Mouse (Mus musculus) MEL (cell line): ENCODE data around the gene Gm49322.
A peak's percentile ranks its signal among the peaks of the same experiment; 100 is the strongest.

Experiments
- CHD2 ChIP-seq: IDR thresholded peaks from 2 replicates; pipeline ENCODE4 v1.6.1; 2011; ENCODE audit warnings: low read length, improper control_type of control experiment
- CTCF ChIP-seq, 3 experiments: IDR thresholded peaks in 2 of 3; conservative IDR thresholded peaks in 1 of 3; 2 replicates each; pipeline ENCODE4 v1.5.1; 2011 to 2012; ENCODE audit warnings: low read length in 3 of 3, low read depth in 2 of 3, mild to moderate bottlenecking in 2 of 3, improper control_type of control experiment in 1 of 3, inconsistent platforms in 1 of 3, mixed read lengths in 1 of 3, moderate library complexity in 1 of 3; ENCODE audit not compliant: control insufficient read depth in 1 of 3, insufficient read depth in 1 of 3, poor library complexity in 1 of 3, severe bottlenecking in 1 of 3
- E2F4 ChIP-seq: IDR thresholded peaks from 2 replicates; pipeline ENCODE4 v1.6.1; 2011; ENCODE audit warnings: low read depth, low read length, improper control_type of control experiment, borderline replicate concordance
- ELF1 ChIP-seq: IDR thresholded peaks from 2 replicates; pipeline ENCODE4 v1.6.1; 2014; ENCODE audit warnings: low read depth, mild to moderate bottlenecking, inconsistent platforms, low read length, improper control_type of control experiment, moderate library complexity
- EP300 ChIP-seq, 2 experiments: IDR thresholded peaks; 2 replicates each; pipeline ENCODE4 v1.6.1; 2011; ENCODE audit warnings: improper control_type of control experiment in 2 of 2, low read length in 2 of 2, low read depth in 1 of 2, mild to moderate bottlenecking in 1 of 2
- GATA1 ChIP-seq: IDR thresholded peaks from 2 replicates; pipeline ENCODE4 v1.6.1; 2011; ENCODE audit warnings: low read depth, low read length, improper control_type of control experiment
- MAX ChIP-seq: IDR thresholded peaks from 2 replicates; pipeline ENCODE4 v1.6.1; 2011; ENCODE audit warnings: low read length, improper control_type of control experiment
- MXI1 ChIP-seq: IDR thresholded peaks from 2 replicates; pipeline ENCODE4 v1.6.1; 2011; ENCODE audit warnings: mild to moderate bottlenecking, low read depth, low read length, improper control_type of control experiment
- NELFE ChIP-seq: IDR thresholded peaks from 2 replicates; pipeline ENCODE4 v1.6.1; 2011; ENCODE audit warnings: low read depth, low read length, improper control_type of control experiment
- POLR2A ChIP-seq, 2 experiments: IDR thresholded peaks; 2 replicates each; pipeline ENCODE4 v1.6.1; 2011 to 2012; ENCODE audit warnings: low read length in 2 of 2, mild to moderate bottlenecking in 2 of 2, control low read depth in 1 of 2, improper control_type of control experiment in 1 of 2, low read depth in 1 of 2, moderate library complexity in 1 of 2; ENCODE audit not compliant: control insufficient read depth in 1 of 2, insufficient read depth in 1 of 2, poor library complexity in 1 of 2
- TBP ChIP-seq: IDR thresholded peaks from 2 replicates; pipeline ENCODE4 v1.8.0; 2011; ENCODE audit warnings: low read depth, low read length, improper control_type of control experiment
- ZC3H11A ChIP-seq: IDR thresholded peaks from 2 replicates; pipeline ENCODE4 v1.6.1; 2012; ENCODE audit warnings: low read depth, mild to moderate bottlenecking, inconsistent platforms, low read length, improper control_type of control experiment
- ZKSCAN1 ChIP-seq: IDR thresholded peaks from 2 replicates; pipeline ENCODE4 v1.6.1; 2012; ENCODE audit warnings: low read depth, mild to moderate bottlenecking, inconsistent platforms, low read length, improper control_type of control experiment, moderate library complexity
- ZMIZ1 ChIP-seq: IDR thresholded peaks from 2 replicates; pipeline ENCODE4 v1.6.1; 2012; ENCODE audit warnings: low read depth, mild to moderate bottlenecking, inconsistent platforms, low read length, improper control_type of control experiment, moderate library complexity

DNA sequence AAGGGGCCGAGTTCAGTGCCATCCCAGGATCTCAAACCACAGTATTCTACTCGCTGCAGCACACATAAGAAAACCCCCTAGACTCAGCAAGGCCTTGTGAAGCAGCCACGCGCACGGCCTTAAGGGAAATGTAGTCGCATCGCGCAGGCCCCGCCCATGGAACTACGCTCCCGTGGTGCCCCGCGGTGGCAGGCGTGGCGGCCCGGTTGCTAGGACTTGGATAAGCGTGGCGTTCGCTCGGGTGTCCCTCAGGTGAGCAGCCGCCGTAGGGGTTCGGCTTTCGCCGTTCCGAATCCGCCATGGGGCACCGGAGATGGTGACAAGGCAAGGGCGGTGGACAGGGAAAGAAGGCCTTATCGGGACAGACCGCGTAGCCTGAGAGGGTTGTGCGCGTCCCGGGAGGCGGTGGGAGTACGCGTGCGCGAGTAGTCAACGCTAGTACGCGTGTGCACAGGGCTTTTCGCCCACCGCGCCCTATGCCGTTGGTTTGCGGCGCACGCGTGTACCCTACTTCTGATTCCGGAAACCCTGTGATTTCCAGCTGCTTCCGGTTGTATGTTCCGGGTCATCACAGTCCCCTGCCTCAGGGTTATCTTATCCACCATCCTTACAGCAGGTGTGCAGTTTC, 3.0 kb upstream of the Gm49322 start, which contains the start of the genes Scamp4 and Adat3:
- TF ChIP-seq EP300 (IDR thresholded peaks at IDR 0.05; ENCODE audit: low read depth in 1 of 2, low read length in 2 of 2) (peak; percentile 35 to 75; a peak in 3 of 4 replicates), MXI1 (peak; percentile 97), POLR2A (IDR thresholded peaks at IDR 0.05; ENCODE audit: control insufficient read depth in 1 of 2, insufficient read depth in 1 of 2, low read depth in 1 of 2, low read length in 2 of 2, poor library complexity in 1 of 2) (peak; percentile 82 to 94), GATA1 (peak; percentile 76), MAX (peak; percentile 80), CTCF (IDR thresholded peaks at IDR 0.05 in 2 of 3, conservative IDR thresholded peaks at IDR 0.05 in 1 of 3; ENCODE audit: control insufficient read depth in 1 of 3, insufficient read depth in 1 of 3, low read depth in 2 of 3, low read length in 3 of 3, poor library complexity in 1 of 3, severe bottlenecking in 1 of 3) (no peak), NELFE (peak; percentile 94), ELF1 (peak; percentile 91), CHD2 (no peak), ZMIZ1 (peak; percentile 85), ZC3H11A (no peak), TBP (peak; percentile 79), E2F4 (no peak), ZKSCAN1 (no peak)
